Mouse (Mus musculus) embryonic facial prominence, embryonic 14.5 days (tissue): ENCODE measurements around the gene Fbxo17. TPM values are rescaled to one million over a fixed set of nuclear protein-coding genes. Genes with fewer than 3 reads are reported as not detected.

ENCODE experiments used
- polyA plus RNA-seq: library from polyadenylated mRNA; unstranded; fragments of >200 nt; fragmentation: Nextera tagmentation; extraction: Ambion mirVana; gene quantifications from 2 replicates; pipeline ENCODE4 v1.2.1, GENCODE M21; 2014

Gene Fbxo17
- polyA plus RNA-seq, 1 experiment from 2014 or later: 27.8 TPM

Other genes starting within 250 kb of the Fbxo17 start
- not detected in 2 replicates for gene Ifnl2, start 206.3 kb upstream of the Fbxo17 start, polyA plus RNA-seq
- not detected in 2 replicates for gene Ifnl3, start 194.0 kb upstream of the Fbxo17 start, polyA plus RNA-seq
- not detected in 2 replicates for gene Sycn, start 175.9 kb upstream of the Fbxo17 start, polyA plus RNA-seq
- 0.17 and 0.43 TPM in 2 replicates for gene Nccrp1, start 169.6 kb upstream of the Fbxo17 start, polyA plus RNA-seq
- 31.5 and 33.8 TPM in 2 replicates for gene Samd4b, start 118.7 kb upstream of the Fbxo17 start, polyA plus RNA-seq
- 20.7 and 23.5 TPM in 2 replicates for gene Pak4, start 118.6 kb upstream of the Fbxo17 start, polyA plus RNA-seq
- 0.10 and 0.40 TPM in 2 replicates for gene Acp7, start 85.5 kb upstream of the Fbxo17 start, polyA plus RNA-seq
- gene Fbxo27, start 24.0 kb upstream of the Fbxo17 start, polyA plus RNA-seq: 6.9 and 7.1 TPM in 2 replicates
- gene Mrps12, start 25.0 kb downstream of the Fbxo17 start, polyA plus RNA-seq: 119 and 120 TPM in 2 replicates
- 20.5 and 22.9 TPM in 2 replicates for gene Sars2, start 25.2 kb downstream of the Fbxo17 start, polyA plus RNA-seq
- gene Ccer2, start 39.4 kb downstream of the Fbxo17 start, polyA plus RNA-seq: 3.8 and 12.7 TPM in 2 replicates
- 76.8 and 79.3 TPM in 2 replicates for gene Sirt2, start 49.9 kb downstream of the Fbxo17 start, polyA plus RNA-seq
- gene Nfkbib, start 50.7 kb downstream of the Fbxo17 start, polyA plus RNA-seq: 40.9 and 41.5 TPM in 2 replicates
- gene Rinl, start 72.2 kb downstream of the Fbxo17 start, polyA plus RNA-seq: 2.7 and 3.0 TPM in 2 replicates
- gene Hnrnpl, start 91.7 kb downstream of the Fbxo17 start, polyA plus RNA-seq: 180 and 182 TPM in 2 replicates
- 183 and 202 TPM in 2 replicates for gene Ech1, start 108.4 kb downstream of the Fbxo17 start, polyA plus RNA-seq
- 3.4 and 4.1 TPM in 2 replicates for gene Lgals4, start 117.0 kb downstream of the Fbxo17 start, polyA plus RNA-seq
- 27.3 and 53.0 TPM in 2 replicates for gene Lgals7, start 147.0 kb downstream of the Fbxo17 start, polyA plus RNA-seq
- 0.58 and 0.72 TPM in 2 replicates for gene Capn12, start 164.6 kb downstream of the Fbxo17 start, polyA plus RNA-seq
- gene Actn4, start 245.5 kb downstream of the Fbxo17 start, polyA plus RNA-seq: 256 and 280 TPM in 2 replicates